Mouse (Mus musculus): ENCODE results near the gene Aars2.

- TF ChIP-seq POLR2A (IDR thresholded peaks at IDR 0.05; ENCODE audit: control insufficient read depth in 1 of 2, insufficient read depth in 1 of 2, low read depth in 1 of 2, low read length in 2 of 2, poor library complexity in 1 of 2), result no peak
- TF ChIP-seq MAX (IDR thresholded peaks at IDR 0.05; ENCODE audit: low read length), result no peak
- TF ChIP-seq CTCF (IDR thresholded peaks at IDR 0.05 in 2 of 3, conservative IDR thresholded peaks at IDR 0.05 in 1 of 3; ENCODE audit: control insufficient read depth in 1 of 3, insufficient read depth in 1 of 3, low read depth in 2 of 3, low read length in 3 of 3, poor library complexity in 1 of 3, severe bottlenecking in 1 of 3), result no peak
- TF ChIP-seq EP300 (IDR thresholded peaks at IDR 0.05; ENCODE audit: low read depth in 1 of 2, low read length in 2 of 2), result no peak
These were observed 56.6 kb downstream of the Aars2 start for GRCm38 (mm10) chr17:45563216-45563615.
